Mouse (Mus musculus): ENCODE data around the gene Vstm2b. TPM values are rescaled to one million over a fixed set of nuclear protein-coding genes. Genes with fewer than 3 reads are reported as not detected.

The Vstm2b gene
- polyA plus RNA-seq (2012): not detected in 2 replicates

- Histone ChIP-seq H3K9me3 (ENCODE audit: control insufficient read depth, low read length) (no peaks in the 10 kb centered on the region), H3K4me3 (replicated peaks) (no peak within 1 kb of the TSS), H3K36me3 (ENCODE audit: control insufficient read depth) (no peaks in the 10 kb centered on the region), H3K27me3 (ENCODE audit: control insufficient read depth) (peaks cover 54% of the 10 kb centered on the region), H3K4me1 (ENCODE audit: control insufficient read depth) (no peaks in the 10 kb centered on the region)
- TF ChIP-seq GATA1 (IDR thresholded peaks at IDR 0.05; ENCODE audit: low read length) (no peak), TAL1 (IDR thresholded peaks at IDR 0.05; ENCODE audit: low read length) (no peak)
Measured at GRCm38 (mm10) chr7:40898096-40898710, at the start of gene Vstm2b. Vstm2b (plus strand) TSS chr7:40898328.

GRCm38 (mm10) chr7:40856088-40856625 lies 42.0 kb upstream of the Vstm2b start:
- TF ChIP-seq TAL1 (IDR thresholded peaks at IDR 0.05; ENCODE audit: low read length) (no peak), GATA1 (IDR thresholded peaks at IDR 0.05; ENCODE audit: low read length) (no peak)
- H3K4me1 ChIP-seq (ENCODE audit: control insufficient read depth): no peaks in the 10 kb centered on the region
- H3K36me3 ChIP-seq (ENCODE audit: control insufficient read depth): no peaks in the 10 kb centered on the region
- H3K4me3 ChIP-seq (replicated peaks): no peak overlapping the region
- H3K9me3 ChIP-seq (ENCODE audit: control insufficient read depth, low read length): peaks cover 12% of the 10 kb centered on the region
- H3K27me3 ChIP-seq (ENCODE audit: control insufficient read depth): no peaks in the 10 kb centered on the region

- Histone ChIP-seq H3K36me3 (ENCODE audit: control insufficient read depth) (no peaks in the 10 kb centered on the region), H3K9me3 (ENCODE audit: control insufficient read depth, low read length) (no peaks in the 10 kb centered on the region; the same call in 1 of the 2 replicates), H3K4me1 (ENCODE audit: control insufficient read depth) (no peaks in the 10 kb centered on the region), H3K4me3 (replicated peaks) (no peak overlapping the region), H3K27me3 (ENCODE audit: control insufficient read depth) (no peaks in the 10 kb centered on the region)
- TF ChIP-seq TAL1 (IDR thresholded peaks at IDR 0.05; ENCODE audit: low read length) (no peak), GATA1 (IDR thresholded peaks at IDR 0.05; ENCODE audit: low read length) (no peak)
Measured at GRCm38 (mm10) chr7:40873380-40873990, 24.6 kb upstream of the Vstm2b start.

- no peak for TF ChIP-seq TAL1 (IDR thresholded peaks at IDR 0.05; ENCODE audit: low read length)
- no peak for TF ChIP-seq GATA1 (IDR thresholded peaks at IDR 0.05; ENCODE audit: low read length)
- H3K27me3 ChIP-seq (ENCODE audit: control insufficient read depth): no peaks in the 10 kb centered on the region
- H3K36me3 ChIP-seq (ENCODE audit: control insufficient read depth): no peaks in the 10 kb centered on the region
- no peaks in the 10 kb centered on the region; the same call in 1 of the 2 replicates for H3K9me3 ChIP-seq (ENCODE audit: control insufficient read depth, low read length)
- no peak overlapping the region for H3K4me3 ChIP-seq (replicated peaks)
- H3K4me1 ChIP-seq (ENCODE audit: control insufficient read depth): no peaks in the 10 kb centered on the region
Measured at GRCm38 (mm10) chr7:40884855-40885489, 13.2 kb upstream of the Vstm2b start.

- Histone ChIP-seq H3K4me1 (ENCODE audit: control insufficient read depth) (no peaks in the 10 kb centered on the region), H3K27me3 (ENCODE audit: control insufficient read depth) (no peaks in the 10 kb centered on the region), H3K36me3 (ENCODE audit: control insufficient read depth) (no peaks in the 10 kb centered on the region), H3K9me3 (ENCODE audit: control insufficient read depth, low read length) (no peaks in the 10 kb centered on the region; the same call in 1 of the 2 replicates), H3K4me3 (replicated peaks) (no peak overlapping the region)
- TF ChIP-seq GATA1 (IDR thresholded peaks at IDR 0.05; ENCODE audit: low read length) (no peak), TAL1 (IDR thresholded peaks at IDR 0.05; ENCODE audit: low read length) (no peak)
Measured at GRCm38 (mm10) chr7:40888358-40888757, 9.8 kb upstream of the Vstm2b start.

- TF ChIP-seq GATA1 (IDR thresholded peaks at IDR 0.05; ENCODE audit: low read length) (no peak), TAL1 (IDR thresholded peaks at IDR 0.05; ENCODE audit: low read length) (no peak)
- no peak overlapping the region for H3K4me3 ChIP-seq (replicated peaks)
- peaks cover 44% of the 10 kb centered on the region for H3K27me3 ChIP-seq (ENCODE audit: control insufficient read depth)
- no peaks in the 10 kb centered on the region for H3K4me1 ChIP-seq (ENCODE audit: control insufficient read depth)
- H3K36me3 ChIP-seq (ENCODE audit: control insufficient read depth): no peaks in the 10 kb centered on the region
- H3K9me3 ChIP-seq (ENCODE audit: control insufficient read depth, low read length): no peaks in the 10 kb centered on the region
Measured at GRCm38 (mm10) chr7:40896964-40897363, 1.2 kb upstream of the Vstm2b start.

- Histone ChIP-seq H3K9me3 (ENCODE audit: control insufficient read depth, low read length) (no peaks in the 10 kb centered on the region), H3K27me3 (ENCODE audit: control insufficient read depth) (peaks cover 54% of the 10 kb centered on the region), H3K36me3 (ENCODE audit: control insufficient read depth) (no peaks in the 10 kb centered on the region), H3K4me1 (ENCODE audit: control insufficient read depth) (no peaks in the 10 kb centered on the region), H3K4me3 (replicated peaks) (no peak overlapping the region)
- no peak for TF ChIP-seq GATA1 (IDR thresholded peaks at IDR 0.05; ENCODE audit: low read length)
- TF ChIP-seq TAL1 (IDR thresholded peaks at IDR 0.05; ENCODE audit: low read length): no peak
Measured at GRCm38 (mm10) chr7:40898711-40899375, 715 bp downstream of the Vstm2b start.

- H3K27me3 ChIP-seq (ENCODE audit: control insufficient read depth): peaks cover 54% of the 10 kb centered on the region
- no peaks in the 10 kb centered on the region for H3K4me1 ChIP-seq (ENCODE audit: control insufficient read depth)
- no peaks in the 10 kb centered on the region for H3K9me3 ChIP-seq (ENCODE audit: control insufficient read depth, low read length)
- H3K36me3 ChIP-seq (ENCODE audit: control insufficient read depth): no peaks in the 10 kb centered on the region
- no peak overlapping the region for H3K4me3 ChIP-seq (replicated peaks)
- TF ChIP-seq TAL1 (IDR thresholded peaks at IDR 0.05; ENCODE audit: low read length) (no peak), GATA1 (IDR thresholded peaks at IDR 0.05; ENCODE audit: low read length) (no peak)
Measured at GRCm38 (mm10) chr7:40899376-40900265, 1.5 kb downstream of the Vstm2b start.
